Mouse (Mus musculus) lung, postnatal 36 days (tissue): ENCODE results near the gene Spata5.

Source experiments
- DNase-seq: peaks from one replicate; pipeline ENCODE4 v3.0.0; 2022; ENCODE audit warnings: mixed read lengths

Spata5 gene

DNA sequence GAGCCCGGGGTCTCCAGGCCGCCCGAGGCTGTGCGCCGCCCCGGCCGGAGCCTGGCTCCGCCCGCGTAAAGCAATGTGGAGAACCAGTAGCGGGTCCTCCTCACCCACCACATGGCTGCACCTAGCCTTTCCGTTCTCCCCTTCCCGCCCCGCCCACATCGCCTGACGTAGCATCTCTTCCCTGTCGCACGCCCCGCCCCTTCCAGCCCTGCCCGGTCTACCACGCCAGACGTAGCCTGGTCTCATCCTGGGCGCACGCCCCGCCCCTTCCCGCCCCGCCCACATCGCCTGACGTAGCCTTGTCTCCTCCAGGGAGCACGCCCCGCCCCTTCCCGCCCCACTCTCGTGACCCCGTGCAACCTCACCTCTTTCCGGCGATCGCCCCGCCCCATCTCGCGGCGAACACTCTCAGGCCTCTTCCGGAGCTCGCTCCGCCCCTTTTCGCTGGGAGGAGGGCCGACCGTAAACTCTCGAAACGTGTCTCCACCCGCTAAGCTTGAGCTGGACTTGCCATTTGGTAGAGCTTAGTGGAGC, at the start of gene Spata5:
TSS of gene Spata5 (plus strand) at position 439 of the 534 bp plus-strand sequence.
- DNase-seq: peak; percentile 98

DNA sequence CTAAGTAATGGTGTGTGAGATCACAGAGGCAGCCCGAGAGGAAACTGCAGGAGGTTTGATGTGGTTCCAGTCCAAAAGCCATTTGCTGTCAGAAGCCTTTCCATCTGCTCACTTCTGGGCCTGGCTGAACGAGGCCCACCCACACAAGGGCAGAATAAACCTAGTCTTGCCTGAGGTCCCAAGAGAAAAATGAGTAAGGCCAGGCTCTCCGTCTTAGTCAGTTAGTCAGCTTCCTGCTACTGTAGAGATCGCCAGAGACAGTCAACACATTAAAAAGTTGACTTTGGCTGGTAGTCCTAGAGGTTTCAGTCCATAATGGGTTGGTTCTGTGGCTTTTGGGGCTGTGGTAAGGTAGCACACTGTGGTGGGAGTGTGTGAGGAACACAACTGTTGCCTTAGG, 49.3 kb upstream of the Spata5 start:
- no peak for DNase-seq

DNA sequence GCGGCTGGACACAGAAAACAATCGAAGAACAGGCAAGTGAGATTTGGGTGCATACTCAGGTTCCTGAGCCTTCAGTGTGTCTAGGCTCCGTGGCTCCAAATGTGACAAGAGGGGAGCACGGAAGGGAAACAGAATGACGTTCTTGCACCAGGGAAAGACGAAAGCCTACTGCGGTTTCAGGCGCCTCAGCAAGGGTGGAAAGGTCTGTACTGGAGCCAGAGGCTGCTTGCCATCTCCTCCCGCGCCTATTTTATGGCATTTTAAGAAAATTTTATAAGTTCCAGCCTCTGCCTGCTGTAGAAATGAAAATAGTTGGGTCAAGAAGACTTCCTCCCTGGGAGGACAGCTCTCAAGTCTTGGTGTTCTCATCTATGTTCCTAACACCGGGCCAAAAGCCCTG, 46.0 kb upstream of the Spata5 start:
- DNase-seq: no peak

DNA sequence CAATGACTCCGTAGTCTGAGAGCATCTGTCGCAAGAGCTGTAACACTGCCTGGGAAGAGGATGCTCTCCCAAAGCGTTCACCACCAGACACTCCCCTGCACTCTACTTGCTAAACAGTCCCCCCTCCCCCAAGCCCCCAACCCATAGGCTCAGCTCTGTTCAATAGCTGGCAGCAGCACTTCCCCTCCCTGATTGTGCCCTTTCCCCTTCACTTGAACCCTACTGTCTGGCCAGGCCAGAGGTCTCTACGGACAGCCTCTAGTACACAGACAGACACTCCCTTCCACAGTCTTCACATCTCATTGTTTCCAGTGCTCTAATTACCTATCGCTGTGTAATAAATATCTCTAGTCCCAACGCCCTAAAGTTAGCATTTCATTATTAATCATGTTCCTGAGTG, 41.8 kb upstream of the Spata5 start:
- no peak for DNase-seq

DNA sequence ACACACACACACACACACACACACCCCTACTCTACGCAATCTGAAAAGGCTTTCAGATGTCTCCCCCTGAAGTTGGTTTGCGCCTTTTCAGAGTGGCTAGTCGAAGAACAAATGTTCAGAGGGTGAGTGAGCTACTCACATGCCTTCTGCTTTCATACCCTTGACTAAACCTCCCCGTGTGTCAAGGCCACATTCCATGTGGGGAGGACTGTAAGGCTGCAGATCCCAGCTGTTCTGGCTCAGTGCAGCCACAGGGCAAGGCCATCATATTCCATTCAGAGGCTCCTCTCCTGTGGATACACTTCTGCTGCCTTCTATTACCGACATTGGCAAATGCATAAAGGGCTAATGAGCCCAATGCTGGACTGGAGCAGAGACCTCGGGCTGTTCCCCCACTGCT, 41.3 kb upstream of the Spata5 start:
- DNase-seq: peak; percentile 69

DNA sequence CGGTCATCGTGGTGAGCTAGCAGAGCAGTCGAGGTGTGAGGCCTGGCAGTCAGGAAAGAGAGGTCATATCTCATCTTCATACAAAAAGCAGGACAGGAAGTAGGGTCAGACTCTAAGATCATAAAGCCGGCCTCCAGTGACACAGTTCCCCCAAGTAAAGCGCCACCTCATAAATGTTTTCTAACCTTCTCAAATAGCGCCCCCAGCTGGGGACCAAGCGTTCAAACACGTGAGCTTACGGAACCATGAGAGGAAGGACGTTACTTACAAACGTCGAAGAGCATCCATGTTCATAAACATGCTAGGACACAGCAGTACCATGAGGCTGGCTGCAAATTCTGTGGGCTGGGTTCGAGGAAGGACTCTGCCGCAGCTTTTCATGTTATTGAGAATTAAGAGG, 40.5 kb upstream of the Spata5 start:
- DNase-seq: no peak

DNA sequence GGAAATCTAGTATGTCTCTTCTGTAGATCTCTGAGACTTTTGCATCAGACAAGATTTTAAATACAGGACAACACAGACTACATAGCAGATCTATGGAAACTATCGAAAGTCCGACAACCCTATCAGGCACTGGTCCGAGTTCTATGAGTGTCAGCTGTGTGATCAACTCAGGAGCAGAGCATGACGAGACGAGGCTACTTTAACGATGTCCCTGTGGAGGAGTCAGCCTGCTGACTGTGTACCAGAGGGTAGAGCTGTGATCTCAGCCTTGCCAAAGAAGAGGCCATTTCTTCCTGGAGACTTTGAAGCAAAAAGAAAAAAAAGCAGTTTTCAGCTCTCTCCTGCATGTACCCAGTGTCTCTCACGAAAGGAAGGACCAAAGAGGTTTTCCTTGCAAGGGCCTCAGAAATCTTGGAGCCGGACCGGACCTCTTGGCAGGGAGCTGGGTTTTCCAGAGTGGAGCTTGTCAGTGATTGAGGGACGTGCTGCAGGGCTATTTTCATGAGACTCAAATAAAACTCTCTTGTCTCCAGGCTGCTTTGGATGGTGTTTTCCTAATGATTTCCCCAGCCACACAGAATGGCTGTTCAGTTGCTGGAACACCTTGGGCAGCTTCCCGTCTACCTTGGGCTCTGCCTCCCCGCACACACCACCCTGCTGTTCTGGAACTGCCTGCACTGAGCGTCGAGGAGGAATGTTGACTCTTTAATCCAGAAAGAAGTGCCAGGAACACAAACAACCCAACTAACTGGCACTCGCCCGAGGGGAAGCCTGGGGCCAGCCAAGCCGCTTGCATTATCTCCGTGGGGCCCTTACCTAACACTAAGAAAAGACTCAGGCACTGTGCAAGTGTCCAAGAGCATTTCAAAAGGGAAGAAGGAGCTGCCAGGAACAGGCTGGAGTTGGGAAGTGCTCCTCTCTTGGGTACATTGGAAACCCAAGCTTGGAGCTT, 39.5 kb upstream of the Spata5 start:
- DNase-seq: peak; percentile 85

DNA sequence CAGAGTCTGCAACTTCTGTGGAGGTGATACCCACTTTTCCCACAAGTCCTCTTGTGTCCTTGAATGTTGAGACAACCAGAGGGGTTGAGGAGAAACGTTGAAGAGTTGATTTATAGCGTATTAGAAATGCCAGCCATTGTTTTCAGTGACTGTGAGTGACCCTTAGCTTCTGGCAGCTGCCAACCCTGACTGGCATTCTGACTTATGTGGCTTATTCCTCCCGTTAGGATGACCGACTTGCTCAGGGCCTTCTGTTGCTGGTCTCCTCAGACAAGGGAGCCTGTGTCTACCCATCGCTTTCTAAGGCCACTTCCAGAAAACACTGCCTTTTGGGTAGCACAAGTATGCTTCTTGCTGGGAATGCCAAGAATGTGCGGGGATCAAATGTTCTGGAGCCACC, 38.2 kb upstream of the Spata5 start:
- DNase-seq: no peak

DNA sequence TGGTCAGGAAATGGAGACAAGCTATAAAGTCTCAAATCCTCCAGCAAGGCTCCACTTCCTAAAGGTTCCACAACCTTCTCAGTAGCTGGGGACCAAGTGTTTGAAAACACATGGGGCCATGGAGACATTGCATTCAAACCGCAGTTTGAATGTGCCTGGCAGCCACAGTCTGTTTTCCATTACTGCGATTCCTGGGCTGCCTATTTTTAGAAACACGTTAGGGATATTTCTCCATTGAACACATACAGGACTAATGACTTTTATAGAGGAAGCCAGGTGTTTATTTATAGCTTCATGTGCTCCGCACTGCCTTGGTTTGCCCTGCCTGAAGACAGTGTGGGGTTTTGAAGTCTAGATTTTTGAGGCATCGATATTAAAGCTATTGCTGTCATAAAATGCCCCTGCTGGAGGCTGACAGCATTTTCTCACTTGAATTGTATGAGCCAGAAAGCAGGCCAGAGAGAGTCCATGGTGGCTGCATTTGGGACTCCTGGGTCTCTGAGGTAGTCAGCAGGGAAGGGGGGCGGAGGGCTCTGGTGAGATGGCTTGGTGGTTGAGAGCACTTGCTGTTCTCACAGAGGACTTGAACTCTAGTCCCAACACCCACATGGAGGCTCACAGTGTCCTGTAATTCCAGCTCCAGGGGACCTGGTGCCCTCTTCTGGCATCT, 36.5 kb upstream of the Spata5 start:
- no peak for DNase-seq

DNA sequence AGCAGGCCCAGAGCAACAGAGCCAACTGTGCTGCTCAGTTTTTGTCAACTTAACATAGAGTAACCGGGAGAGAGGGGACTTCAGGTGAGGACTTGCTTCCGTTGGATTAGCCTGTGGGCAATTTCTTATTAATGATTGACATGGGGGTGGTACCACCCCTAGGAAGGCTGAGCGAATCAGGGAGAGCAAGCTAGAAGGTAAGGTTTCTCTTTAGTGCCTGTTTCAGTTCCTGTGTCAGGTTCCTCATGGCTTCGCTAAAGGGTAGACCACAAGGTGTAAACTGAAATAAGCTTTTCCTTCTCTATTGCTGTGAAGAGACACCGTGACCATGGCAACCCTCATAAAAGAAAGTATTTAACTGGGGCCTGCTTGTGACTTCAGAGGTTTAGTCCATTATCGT, 32.4 kb upstream of the Spata5 start:
- DNase-seq: no peak

DNA sequence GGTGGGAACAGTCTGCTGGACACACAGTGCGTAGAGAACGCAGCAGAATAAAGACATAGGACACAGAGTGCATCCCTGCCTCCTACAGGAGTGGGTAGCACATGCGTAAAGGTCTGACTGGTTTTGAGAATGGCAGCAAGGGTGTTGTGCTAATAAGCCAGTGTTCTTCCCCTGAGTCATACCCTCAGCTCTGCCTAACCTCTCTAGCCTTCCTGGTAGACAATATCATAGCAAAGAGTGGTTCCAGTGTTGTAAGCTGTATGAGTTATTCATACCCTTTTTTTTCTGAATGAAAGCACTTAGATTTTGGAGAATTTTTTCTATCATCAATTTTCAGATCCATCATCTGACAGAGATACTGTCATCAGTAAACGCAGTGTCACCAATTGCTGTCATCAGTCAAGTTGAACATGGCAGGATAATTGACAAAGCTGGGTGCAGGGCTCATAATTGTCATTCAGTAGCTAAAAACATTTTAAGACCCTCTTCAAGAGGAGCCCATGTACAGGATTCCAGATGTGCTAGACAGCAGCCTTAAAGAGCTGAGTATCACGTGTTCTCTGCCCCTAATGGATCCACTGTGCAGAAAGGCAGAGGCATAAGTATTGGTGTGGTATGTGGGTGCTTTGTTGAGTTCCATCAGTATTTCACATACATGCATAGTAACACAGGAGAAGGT, 22.6 kb upstream of the Spata5 start:
- no peak for DNase-seq

DNA sequence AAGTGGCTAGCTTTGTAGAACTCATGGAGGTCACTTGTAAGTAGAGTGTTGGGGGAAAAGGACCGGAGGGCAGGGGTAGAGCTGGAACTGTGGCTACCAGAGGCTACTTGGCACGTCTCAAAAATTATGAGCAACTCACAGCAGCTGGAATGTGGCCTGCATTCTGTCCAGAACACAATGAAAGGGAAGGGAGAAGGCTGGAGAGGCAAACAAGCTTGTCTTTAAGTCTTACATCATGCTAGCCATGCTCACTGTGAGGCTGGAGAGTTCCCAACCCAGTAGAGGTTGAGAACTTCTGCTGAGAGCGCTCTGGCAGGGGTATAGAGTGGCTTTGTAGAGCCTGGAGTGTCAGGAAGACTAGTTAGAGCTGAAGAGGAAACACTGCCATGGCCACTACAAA, 22.1 kb upstream of the Spata5 start:
- DNase-seq: peak; percentile 37

DNA sequence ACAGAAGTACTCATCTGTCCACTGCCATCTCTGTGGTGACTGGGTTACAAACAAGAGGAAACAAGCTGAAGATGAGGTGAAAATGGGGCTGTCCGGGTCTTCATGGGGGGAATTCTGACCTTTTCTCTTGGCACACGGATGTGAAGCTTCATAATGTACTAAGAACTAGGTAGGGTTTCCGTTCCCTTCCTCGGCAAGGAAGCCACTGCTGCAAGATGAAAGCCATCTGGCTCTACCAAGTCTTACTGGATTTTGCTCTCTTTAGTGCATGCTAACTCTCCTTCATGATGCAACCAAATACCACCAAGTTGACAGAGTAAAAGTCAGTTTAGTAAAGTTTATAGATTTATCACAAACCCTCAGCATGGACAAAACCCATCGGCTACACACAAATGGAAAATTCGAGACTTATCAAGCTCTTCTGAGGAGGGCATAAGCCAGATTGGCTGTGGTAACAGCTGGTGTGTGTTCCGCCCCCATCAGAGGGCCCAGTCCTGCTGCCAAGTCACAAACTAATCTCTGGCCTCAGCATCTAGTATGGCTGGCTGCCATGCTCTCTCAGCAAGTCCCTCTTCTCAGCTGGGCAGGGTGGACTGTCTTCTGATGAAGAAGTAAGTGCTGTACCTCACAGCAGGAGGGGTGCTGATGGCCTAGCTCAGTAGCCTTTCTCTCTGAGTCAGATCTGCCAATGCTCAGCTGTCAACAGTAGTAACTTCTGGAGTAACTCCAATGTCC, 20.9 kb upstream of the Spata5 start:
- DNase-seq: peak; percentile 72

DNA sequence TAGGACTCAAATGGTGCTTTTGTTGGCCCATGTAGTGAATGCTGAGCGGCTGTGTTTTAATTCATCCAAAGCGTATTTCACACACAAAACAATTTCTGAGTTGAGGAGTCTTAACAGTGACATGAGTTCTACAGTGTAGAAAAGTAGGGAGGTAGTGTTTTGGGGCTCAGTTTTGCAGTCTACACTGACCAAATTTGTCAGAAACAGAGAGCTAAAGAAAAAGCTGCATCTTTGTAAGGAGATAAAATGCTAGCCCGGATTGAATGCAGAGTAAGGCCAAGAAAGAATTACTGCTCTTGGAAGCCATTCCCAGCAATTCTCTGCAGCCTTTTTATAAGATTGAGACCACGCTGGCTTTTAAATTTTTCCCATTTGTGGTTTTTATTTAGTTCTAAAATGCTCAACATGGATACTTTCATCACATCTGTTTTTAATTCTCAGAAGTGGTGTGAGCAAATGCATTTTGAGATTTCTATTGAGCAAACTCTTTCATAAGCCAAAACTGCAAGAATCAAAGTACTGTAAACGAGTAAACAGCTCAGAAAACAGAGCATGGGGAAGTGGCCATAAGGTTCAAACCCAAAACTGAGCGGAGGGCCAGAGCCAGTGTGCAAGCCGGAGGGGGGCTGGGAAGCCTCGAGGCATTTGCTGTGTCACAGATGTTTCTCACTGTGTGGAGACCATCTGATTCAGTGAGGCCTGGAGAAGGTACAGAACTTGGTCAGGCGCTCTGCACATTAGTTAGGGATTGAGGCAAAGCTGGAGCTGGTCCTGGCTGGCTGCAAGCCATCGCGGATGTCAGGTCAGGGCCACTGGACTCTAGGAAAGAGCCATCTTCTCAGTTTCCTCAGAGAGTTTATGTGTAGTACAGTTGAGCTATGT, 17.7 kb upstream of the Spata5 start:
- DNase-seq: peak; percentile 28

DNA sequence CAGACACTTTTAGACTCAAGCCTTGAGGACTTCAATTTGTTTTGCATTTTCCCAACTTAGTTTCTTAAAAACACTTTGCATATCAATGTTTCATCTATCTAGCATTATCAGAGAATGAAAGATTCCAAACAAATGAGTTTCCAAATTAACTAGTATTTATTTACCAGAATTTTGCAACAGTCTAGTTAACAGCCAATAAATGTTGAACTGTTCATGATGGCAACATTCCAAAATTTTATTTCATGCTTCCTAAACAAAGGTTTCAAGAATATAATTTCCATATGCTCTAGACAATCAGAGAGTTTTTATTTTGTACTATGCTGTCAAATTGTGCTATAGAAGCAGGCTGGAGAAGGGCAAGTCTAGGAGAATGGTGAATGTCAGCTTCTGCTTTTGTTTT, 12.1 kb upstream of the Spata5 start:
- no peak for DNase-seq

DNA sequence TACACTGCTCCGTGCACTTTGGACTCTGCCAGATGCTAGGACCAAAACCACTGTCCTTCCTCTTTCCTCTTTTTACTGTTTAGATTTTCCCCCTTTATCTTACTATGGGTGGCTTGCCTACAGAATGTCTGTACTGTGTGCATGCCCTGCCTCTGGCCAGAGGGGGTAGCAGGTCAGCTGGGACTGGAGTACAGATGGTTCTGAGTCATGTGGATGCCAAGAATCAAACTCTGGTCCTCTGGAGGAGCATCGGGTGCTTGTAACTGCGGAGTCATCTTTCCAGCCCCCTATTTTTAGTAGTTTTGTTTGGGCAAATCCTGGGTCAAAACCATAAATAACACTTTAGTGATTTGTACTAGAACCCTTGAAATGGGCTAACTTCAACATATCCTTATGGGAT, 6.2 kb upstream of the Spata5 start:
- DNase-seq: no peak

DNA sequence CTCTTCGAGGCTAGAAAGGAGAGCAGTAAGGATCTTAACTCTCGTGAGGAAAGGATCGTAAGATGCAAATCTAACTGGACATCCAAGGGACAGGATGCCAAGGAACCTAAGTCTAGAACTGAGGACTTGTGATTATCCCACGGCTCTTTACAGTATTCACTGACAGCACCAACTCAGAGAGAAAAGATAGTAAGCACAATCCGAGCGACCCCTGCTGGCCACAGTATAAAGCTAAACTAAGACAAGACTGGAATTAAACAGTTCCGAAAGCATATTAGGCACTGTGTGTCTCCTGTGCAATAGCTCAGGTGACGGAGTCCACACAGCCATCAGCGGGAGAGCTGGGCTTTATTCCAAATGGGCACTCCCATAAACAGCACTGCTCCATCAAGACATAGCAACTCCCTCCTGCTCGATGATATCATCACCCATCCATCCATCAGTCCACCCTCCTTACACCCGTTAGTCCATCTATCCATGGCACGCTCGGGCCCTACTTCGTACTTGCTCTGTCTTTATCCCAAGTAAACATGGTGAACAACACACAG, 5.2 kb upstream of the Spata5 start:
- DNase-seq: peak; percentile 90

DNA sequence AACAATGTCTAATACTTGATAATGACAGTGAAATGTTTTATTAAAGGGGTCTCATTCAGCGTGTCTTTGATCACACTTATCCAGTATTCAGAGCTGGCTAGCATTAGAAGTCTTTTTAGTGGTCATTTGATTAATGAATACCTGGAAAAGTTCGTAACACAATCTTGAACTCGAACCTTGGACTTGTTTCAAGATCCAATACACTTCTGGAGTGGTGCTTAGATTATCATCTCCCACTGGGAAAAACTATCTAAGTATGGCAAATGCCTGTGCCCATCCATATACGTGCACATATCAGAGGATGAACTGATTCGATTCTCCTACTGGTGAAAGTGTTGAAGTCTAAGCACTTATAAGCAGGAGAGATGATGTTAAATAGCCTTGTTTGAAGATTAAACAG, 1.4 kb upstream of the Spata5 start:
- DNase-seq: no peak

DNA sequence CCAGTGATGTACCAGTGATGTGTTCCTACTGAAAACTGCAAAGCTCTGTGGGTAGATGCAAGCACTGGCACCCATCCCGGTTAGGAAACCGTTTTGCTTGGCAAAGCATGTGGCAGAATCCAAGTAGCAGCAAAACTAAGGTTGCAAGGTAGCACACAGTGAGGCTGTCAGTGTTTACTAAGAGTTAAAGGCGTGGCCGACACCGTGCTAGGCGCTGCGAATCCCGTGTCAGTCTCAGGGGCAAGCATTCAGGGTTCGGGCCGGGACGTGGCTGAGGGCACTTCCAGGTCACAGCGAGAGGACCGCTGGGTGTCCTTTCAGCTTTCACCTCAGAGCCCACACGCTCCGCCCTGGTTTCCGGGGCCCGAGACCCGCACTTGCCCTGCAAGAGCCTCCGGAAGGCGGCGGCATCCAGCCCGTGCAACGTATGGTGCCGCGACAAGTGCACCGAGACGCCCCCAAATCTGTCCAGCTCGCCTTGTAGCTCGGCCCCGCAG, 687 bp upstream of the Spata5 start:
- peak; percentile 76 for DNase-seq

DNA sequence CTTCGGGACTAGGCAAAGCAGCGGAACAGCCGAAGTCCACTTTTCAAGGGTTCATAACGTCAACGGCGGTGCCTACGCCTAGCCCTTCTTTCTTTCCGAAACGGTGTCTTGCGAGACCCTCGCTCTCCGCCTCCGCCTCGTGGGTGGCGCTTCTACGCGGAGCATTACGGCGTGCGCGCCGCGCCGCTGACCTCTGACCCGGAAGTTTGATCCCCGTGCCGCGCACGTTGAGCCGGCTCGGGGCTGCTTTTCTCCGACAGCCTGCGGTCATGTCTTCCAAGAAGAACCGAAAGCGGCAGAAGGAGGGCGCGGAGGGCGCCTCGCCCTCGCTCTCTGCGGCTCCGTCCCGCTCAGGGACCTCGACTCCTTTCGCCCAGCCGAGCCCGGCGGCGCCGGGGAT, 376 bp downstream of the Spata5 start, which contains the start of gene Nudt6:
TSS of gene Nudt6 (minus strand) at position 140 of the 400 bp plus-strand sequence.
- peak; percentile 93 for DNase-seq

DNA sequence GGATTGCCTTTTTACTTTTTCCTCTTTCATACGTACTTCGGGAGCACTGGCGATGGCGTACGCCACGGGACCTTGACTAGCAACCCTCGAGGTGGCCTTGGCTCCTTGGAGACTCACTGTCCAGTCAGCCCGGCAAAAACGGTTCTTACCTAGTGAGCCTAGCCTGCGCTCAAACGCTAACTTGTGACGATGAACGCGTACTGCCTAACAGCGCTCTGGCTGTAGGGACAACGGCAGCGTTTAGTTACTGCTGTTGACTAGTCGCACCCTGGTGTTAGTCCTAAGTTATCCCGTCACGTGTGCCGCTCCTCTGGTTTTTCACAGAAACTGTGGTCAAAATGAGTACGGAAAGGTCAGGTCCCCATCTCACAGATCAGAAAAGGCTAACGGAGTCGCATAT, 945 bp downstream of the Spata5 start:
- peak; percentile 27 for DNase-seq
